Mouse (Mus musculus) spleen, postnatal 36 days (tissue): Measurements from ENCODE around the gene Cog5.

Experiments
- DNase-seq, 2 experiments: peaks; one replicate each; pipeline ENCODE4 v3.0.0; 2022; ENCODE audit warnings: low spot score in 2 of 2, mixed read lengths in 1 of 2

The Cog5 gene

GRCm38 (mm10) chr12:31892079-31892478, 237.4 kb downstream of the Cog5 start:
- no peak for DNase-seq

- DNase-seq: no peak
These were observed 238.1 kb downstream of the Cog5 start for GRCm38 (mm10) chr12:31892771-31893170.

GRCm38 (mm10) chr12:31895095-31895734, 240.5 kb downstream of the Cog5 start:
- no peak for DNase-seq

- DNase-seq: no peak
These were observed 241.2 kb downstream of the Cog5 start for GRCm38 (mm10) chr12:31895888-31896287.

GRCm38 (mm10) chr12:31896295-31896694, 241.6 kb downstream of the Cog5 start:
- DNase-seq: no peak

- no peak for DNase-seq
These were observed 242.3 kb downstream of the Cog5 start for GRCm38 (mm10) chr12:31896986-31897385.

- DNase-seq: no peak
These were observed 242.8 kb downstream of the Cog5 start for GRCm38 (mm10) chr12:31897456-31897855.

- DNase-seq: no peak
These were observed 245.8 kb downstream of the Cog5 start for GRCm38 (mm10) chr12:31900391-31900914.

- no peak for DNase-seq
These were observed 251.3 kb downstream of the Cog5 start for GRCm38 (mm10) chr12:31905696-31906551.

- DNase-seq: no peak
These were observed 252.8 kb downstream of the Cog5 start for GRCm38 (mm10) chr12:31907436-31907835.

- no peak for DNase-seq
These were observed 258.4 kb downstream of the Cog5 start for GRCm38 (mm10) chr12:31912966-31913551.

- DNase-seq: no peak
These were observed 258.9 kb downstream of the Cog5 start for GRCm38 (mm10) chr12:31913614-31914013.

GRCm38 (mm10) chr12:31916691-31917090, 262.0 kb downstream of the Cog5 start:
- no peak for DNase-seq

GRCm38 (mm10) chr12:31917245-31917644, 262.6 kb downstream of the Cog5 start:
- DNase-seq: peak; percentile 12 to 27

- DNase-seq: no peak
These were observed 266.1 kb downstream of the Cog5 start for GRCm38 (mm10) chr12:31920464-31921405.

- DNase-seq: no peak
These were observed 269.5 kb downstream of the Cog5 start for GRCm38 (mm10) chr12:31924135-31924534.

- DNase-seq: no peak
These were observed 270.7 kb downstream of the Cog5 start for GRCm38 (mm10) chr12:31925343-31925742.

- peak; percentile 18 to 34 for DNase-seq
These were observed 272.0 kb downstream of the Cog5 start for GRCm38 (mm10) chr12:31926661-31927061.

- no peak for DNase-seq
These were observed 273.8 kb downstream of the Cog5 start for GRCm38 (mm10) chr12:31928498-31928897.

- no peak for DNase-seq
These were observed 277.1 kb downstream of the Cog5 start for GRCm38 (mm10) chr12:31931818-31932217.

- no peak for DNase-seq
These were observed 282.1 kb downstream of the Cog5 start for GRCm38 (mm10) chr12:31936657-31937300.
